39 mouse cellular contexts compared by ENCODE assay signal in genomic region chrX:134424263-134424662, GRCm38 (mm10). TPM values are rescaled to one million over a fixed set of nuclear protein-coding genes. Genes with fewer than 3 reads are reported as not detected.
"Had no signal": no experiment of that assay in that cellular context is flagged by ENCODE, and none has a peak within 500 bp of the region (broad histone marks: within the 10 kb centered on the region; RNA-seq: fewer than 3 reads in every experiment).

No protein-coding gene starts in this region.

- H3K27me3 ChIP-seq: heart, embryonic 12.5 days; hindbrain, embryonic 12.5 days; hindbrain, embryonic 15.5 days; limb, embryonic 15.5 days had no signal

- DNase-seq: gastrocnemius, postnatal 14 days; gastrocnemius, postnatal 36 days; heart, adult 18-20 months; heart, postnatal 10 days; heart, postnatal 4 days; kidney, adult 11 months; kidney, adult 2 months; kidney, adult 9 months; kidney, postnatal 14 days; kidney, postnatal 36 days; layer of hippocampus, adult 9-11 months; layer of hippocampus, postnatal 36 days; left cerebral cortex, postnatal 4 days had no signal

- H3K9me3 ChIP-seq: heart, embryonic 10.5 days; heart, embryonic 12.5 days; hindbrain, embryonic 10.5 days; hindbrain, embryonic 12.5 days; hindbrain, embryonic 15.5 days; kidney, embryonic 15.5 days; limb, embryonic 13.5 days; limb, embryonic 15.5 days had no signal

- H3K36me3 ChIP-seq: heart, embryonic 10.5 days; heart, embryonic 12.5 days; hindbrain, embryonic 10.5 days; hindbrain, embryonic 12.5 days; hindbrain, embryonic 15.5 days; kidney, embryonic 15.5 days; limb, embryonic 13.5 days; limb, embryonic 15.5 days had no signal

- H3K9ac ChIP-seq: heart, embryonic 12.5 days; hindbrain, embryonic 12.5 days; hindbrain, embryonic 15.5 days; kidney, embryonic 15.5 days; limb, embryonic 13.5 days; limb, embryonic 15.5 days had no signal

- H3K4me1 ChIP-seq: heart, embryonic 12.5 days; hindbrain, embryonic 12.5 days; hindbrain, embryonic 15.5 days; kidney, embryonic 15.5 days; limb, embryonic 13.5 days; limb, embryonic 15.5 days had no signal

- H3K4me3 ChIP-seq: heart, embryonic 10.5 days; heart, embryonic 12.5 days; hindbrain, embryonic 10.5 days; hindbrain, embryonic 12.5 days; hindbrain, embryonic 15.5 days; kidney, embryonic 15.5 days; limb, embryonic 13.5 days; limb, embryonic 15.5 days had no signal

- H3K4me2 ChIP-seq: heart, embryonic 12.5 days; hindbrain, embryonic 12.5 days; hindbrain, embryonic 15.5 days; kidney, embryonic 15.5 days; limb, embryonic 13.5 days; limb, embryonic 15.5 days had no signal

- ATAC-seq: hindbrain, postnatal 0 days; intestine, embryonic 16.5 days had no signal

- H3K27ac ChIP-seq: heart, embryonic 10.5 days; hindbrain, embryonic 10.5 days; hindbrain, embryonic 12.5 days; hindbrain, embryonic 15.5 days; hindbrain, postnatal 0 days; kidney, embryonic 15.5 days; kidney, postnatal 0 days; limb, embryonic 13.5 days; limb, embryonic 15.5 days had no signal

RNA-seq across cellular contexts. Expression of gene Drp2, which starts 19.9 kb away (rescaled TPM):
- polyA plus RNA-seq: liver, adult 2 months had no signal

RNA-seq across cellular contexts. Expression of gene Taf7l, which starts 52.0 kb away (rescaled TPM):
- total RNA-seq: gastrocnemius, adult 18-20 months; gastrocnemius, adult 8-10 months; gastrocnemius, postnatal 14 days; gastrocnemius, postnatal 36 days; heart, adult 18-20 months; heart, adult 8-10 months; heart, postnatal 10 days; heart, postnatal 25 days; heart, postnatal 4 days; hindbrain, postnatal 0 days; layer of hippocampus, adult 18-20 months; layer of hippocampus, postnatal 14 days; layer of hippocampus, postnatal 36 days; left cerebral cortex, adult 18-20 months; left cerebral cortex, adult 8-10 months; left cerebral cortex, postnatal 10 days; left cerebral cortex, postnatal 4 days; liver, adult 2 months had no signal
- polyA plus RNA-seq: gonadal fat pad, adult 2 months; heart, embryonic 10.5 days; heart, embryonic 12.5 days; heart, embryonic 14.5 days; heart, embryonic 16.5 days; hindbrain, embryonic 10.5 days; hindbrain, embryonic 12.5 days; hindbrain, embryonic 15.5 days; intestine, embryonic 16.5 days; kidney, adult 2 months; kidney, embryonic 15.5 days; kidney, postnatal 0 days; large intestine, adult 2 months; limb, embryonic 11.5 days; liver, adult 2 months had no signal
